Mouse (Mus musculus) limb, embryonic 11.5 days (tissue): ENCODE data around the gene Slco3a1. TPM values are rescaled to one million over a fixed set of nuclear protein-coding genes. Genes with fewer than 3 reads are reported as not detected.

Experiments
- ATAC-seq: fragments of 200-750 bp; cut with Nextera tagmentation; 2 replicates; pipeline ENCODE4 v1.8.0; 2017; ENCODE audit warnings: low read depth; ENCODE audit not compliant: insufficient number of reproducible peaks, low FRiP score, low TSS enrichment
- DNase-seq: peaks from one replicate; pipeline ENCODE4 v3.0.0-alpha.2; 2015; ENCODE audit warnings: low spot score
- H3K27ac ChIP-seq: fragments of 300-500 bp; sonication (generic); replicated peaks from 2 replicates; pipeline ENCODE4 v1.5.1; 2014; ENCODE audit warnings: low read depth, mild to moderate bottlenecking, low read length
- H3K27me3 ChIP-seq: fragments of 300-500 bp; sonication (generic); 2 replicates; pipeline ENCODE4 v1.6.1; 2014; ENCODE audit warnings: mild to moderate bottlenecking, low read length, mixed read lengths; ENCODE audit not compliant: control insufficient read depth, insufficient read depth
- H3K36me3 ChIP-seq: fragments of 300-500 bp; sonication (generic); 2 replicates; pipeline ENCODE4 v1.6.1; 2014; ENCODE audit warnings: mild to moderate bottlenecking, low read length, moderate library complexity, mixed read lengths; ENCODE audit not compliant: control insufficient read depth, insufficient read depth
- H3K4me1 ChIP-seq: fragments of 300-500 bp; sonication (generic); 2 replicates; pipeline ENCODE4 v1.6.1; 2014; ENCODE audit warnings: low read length, mixed read lengths; ENCODE audit not compliant: control insufficient read depth, insufficient read depth
- H3K4me2 ChIP-seq: fragments of 300-500 bp; sonication (generic); 2 replicates; pipeline ENCODE4 v1.6.1; 2014; ENCODE audit warnings: low read depth, mild to moderate bottlenecking, moderate library complexity; ENCODE audit not compliant: severe bottlenecking
- H3K4me3 ChIP-seq: fragments of 300-500 bp; sonication (generic); 2 replicates; pipeline ENCODE4 v1.5.1; 2014; ENCODE audit warnings: low read depth, low read length
- H3K9ac ChIP-seq: fragments of 300-500 bp; sonication (generic); 2 replicates; pipeline ENCODE4 v1.6.1; 2014; ENCODE audit warnings: mild to moderate bottlenecking, low read length
- H3K9me3 ChIP-seq: fragments of 300-500 bp; sonication (generic); 2 replicates; pipeline ENCODE4 v1.6.1; 2016; ENCODE audit warnings: low read length; ENCODE audit not compliant: control insufficient read depth
- WGBS: fragments of 180-500 bp; shearing (Covaris S2); extraction: QIAGEN DNeasy Blood & Tissue Kit; methylation state at CpG from one replicate; pipeline ENCODE4 v1.1.7; 2014; 5-methylcytosine and 5-hydroxymethylcytosine counted together
- polyA plus RNA-seq: library from polyadenylated mRNA; unstranded; fragments of >200 nt; fragmentation: Nextera tagmentation; extraction: Ambion mirVana; gene quantifications from 2 replicates; pipeline ENCODE4 v1.2.1, GENCODE M21; 2014

Slco3a1 gene
- polyA plus RNA-seq, 1 experiment from 2014 or later = 4.8 TPM

GRCm38 (mm10) chr7:74399154-74399553 is 155.4 kb downstream of the Slco3a1 start:
- H3K4me2 ChIP-seq = no peak overlapping the region
- no peak for DNase-seq
- H3K9ac ChIP-seq = no peak overlapping the region
- ATAC-seq = no peak
- H3K9me3 ChIP-seq = no peaks in the 10 kb centered on the region
- no peaks in the 10 kb centered on the region; the same call in 1 of the 2 replicates for H3K36me3 ChIP-seq
- no peak overlapping the region for H3K27ac ChIP-seq
- no peaks in the 10 kb centered on the region for H3K4me1 ChIP-seq
- H3K4me3 ChIP-seq = no peak overlapping the region
- H3K27me3 ChIP-seq = no peaks in the 10 kb centered on the region
- 92% methylated on average over 4 of the region's 4 CpGs for WGBS

GRCm38 (mm10) chr7:74398326-74398725 is 156.3 kb downstream of the Slco3a1 start:
- Histone ChIP-seq H3K4me3 (no peak overlapping the region), H3K9ac (no peak overlapping the region), H3K4me2 (no peak overlapping the region), H3K36me3 (no peaks in the 10 kb centered on the region; the same call in 1 of the 2 replicates), H3K4me1 (no peaks in the 10 kb centered on the region), H3K27me3 (no peaks in the 10 kb centered on the region), H3K9me3 (no peaks in the 10 kb centered on the region), H3K27ac (no peak overlapping the region)
- WGBS = 64% methylated on average over 2 of the region's 2 CpGs
- no peak for ATAC-seq
- DNase-seq = no peak

- DNase-seq (peak; percentile 31), ATAC-seq (no peak)
- WGBS = 19% methylated on average over 5 of the region's 5 CpGs
Measured at GRCm38 (mm10) chr7:74391451-74391873, 163.1 kb downstream of the Slco3a1 start.

GRCm38 (mm10) chr7:74389570-74389969 is 165.0 kb downstream of the Slco3a1 start:
- DNase-seq = no peak
- H3K27ac ChIP-seq = no peak overlapping the region
- no peaks in the 10 kb centered on the region for H3K27me3 ChIP-seq
- H3K9ac ChIP-seq = no peak overlapping the region
- H3K4me3 ChIP-seq = no peak overlapping the region
- no peaks in the 10 kb centered on the region for H3K36me3 ChIP-seq
- H3K4me1 ChIP-seq = peaks cover 9% of the 10 kb centered on the region; the same call in 1 of the 2 replicates
- no peaks in the 10 kb centered on the region for H3K9me3 ChIP-seq
- 73% methylated on average over 2 of the region's 2 CpGs for WGBS
- no peak overlapping the region for H3K4me2 ChIP-seq
- ATAC-seq = no peak

More at GRCm38 (mm10) chr7:74391451-74391873, 163.1 kb downstream of the Slco3a1 start:
- no peak overlapping the region for H3K4me3 ChIP-seq
- no peaks in the 10 kb centered on the region for H3K27me3 ChIP-seq
- H3K27ac ChIP-seq = no peak overlapping the region
- H3K9ac ChIP-seq = no peak overlapping the region
- no peaks in the 10 kb centered on the region for H3K36me3 ChIP-seq
- peaks cover 9% of the 10 kb centered on the region; the same call in 1 of the 2 replicates for H3K4me1 ChIP-seq
- H3K4me2 ChIP-seq = peak overlapping the region; percentile 7; the same call in 1 of the 2 replicates
- no peaks in the 10 kb centered on the region for H3K9me3 ChIP-seq

- H3K27ac ChIP-seq = no peak overlapping the region
- H3K9ac ChIP-seq = no peak overlapping the region
- H3K36me3 ChIP-seq = no peaks in the 10 kb centered on the region
- no peak overlapping the region for H3K4me2 ChIP-seq
- ATAC-seq (no peak), DNase-seq (no peak)
- H3K4me1 ChIP-seq = peaks cover 3% of the 10 kb centered on the region; the same call in 1 of the 2 replicates
- H3K27me3 ChIP-seq = no peaks in the 10 kb centered on the region
- no peak overlapping the region for H3K4me3 ChIP-seq
- WGBS = 86% methylated on average over 5 of the region's 5 CpGs
- no peaks in the 10 kb centered on the region for H3K9me3 ChIP-seq
Measured at GRCm38 (mm10) chr7:74386257-74386656, 168.3 kb downstream of the Slco3a1 start.

GRCm38 (mm10) chr7:74383040-74383666 is 171.4 kb downstream of the Slco3a1 start:
- Histone ChIP-seq H3K4me1 (no peaks in the 10 kb centered on the region), H3K9ac (no peak overlapping the region), H3K27ac (no peak overlapping the region), H3K9me3 (no peaks in the 10 kb centered on the region), H3K36me3 (no peaks in the 10 kb centered on the region), H3K27me3 (no peaks in the 10 kb centered on the region), H3K4me2 (no peak overlapping the region), H3K4me3 (no peak overlapping the region)
- 92% methylated on average over 3 of the region's 3 CpGs for WGBS
- DNase-seq (no peak), ATAC-seq (no peak)

GRCm38 (mm10) chr7:74382286-74382685 is 172.3 kb downstream of the Slco3a1 start:
- DNase-seq = no peak
- WGBS = 69% methylated on average over 3 of the region's 3 CpGs
- no peak overlapping the region for H3K9ac ChIP-seq

GRCm38 (mm10) chr7:74381881-74382281 is 172.7 kb downstream of the Slco3a1 start:
- H3K36me3 ChIP-seq = no peaks in the 10 kb centered on the region
- H3K9ac ChIP-seq = no peak overlapping the region

More at GRCm38 (mm10) chr7:74382286-74382685, 172.3 kb downstream of the Slco3a1 start:
- H3K4me1 ChIP-seq = no peaks in the 10 kb centered on the region
- H3K9me3 ChIP-seq = no peaks in the 10 kb centered on the region
- H3K4me3 ChIP-seq = no peak overlapping the region
- no peaks in the 10 kb centered on the region for H3K27me3 ChIP-seq
- no peak overlapping the region for H3K27ac ChIP-seq
- H3K4me2 ChIP-seq = no peak overlapping the region
- ATAC-seq = no peak
- H3K36me3 ChIP-seq = no peaks in the 10 kb centered on the region

More at GRCm38 (mm10) chr7:74381881-74382281, 172.7 kb downstream of the Slco3a1 start:
- no peaks in the 10 kb centered on the region for H3K4me1 ChIP-seq
- no peaks in the 10 kb centered on the region for H3K9me3 ChIP-seq
- no peak for DNase-seq
- H3K27me3 ChIP-seq = no peaks in the 10 kb centered on the region
- no peak overlapping the region for H3K4me3 ChIP-seq
- no peak overlapping the region for H3K4me2 ChIP-seq
- ATAC-seq = no peak
- 81% methylated on average over 2 of the region's 2 CpGs for WGBS
- no peak overlapping the region for H3K27ac ChIP-seq
